Comparison of ENCODE assay signal across 8 mouse cellular contexts in genomic region chr19:5038709-5039156, GRCm38 (mm10). TPM values are rescaled to one million over a fixed set of nuclear protein-coding genes. Genes with fewer than 3 reads are reported as not detected.
A peak's percentile ranks its signal among the peaks of the same experiment; 100 is the strongest.
DNase-seq lines count a peak whose midpoint lies in the region; ATAC-seq and TF ChIP-seq lines count a peak whose summit lies in the region.

TSS of gene B4gat1 (plus strand) at chr19:5038826.
TSS of gene AC124502.3 (plus strand) at chr19:5038891.

- H3K4me1 ChIP-seq in embryonic fibroblast, embryonic 13.5 days (ENCODE audit: control insufficient read depth, insufficient read depth, low read length): peaks cover 6% of the 10 kb centered on the region; the same call in 1 of the 2 replicates
- H3K4me1 ChIP-seq in heart, embryonic 12.5 days (replicated peaks): peaks cover 25% of the 10 kb centered on the region
- peaks cover 23% of the 10 kb centered on the region for H3K4me1 ChIP-seq in kidney, postnatal 0 days (replicated peaks; ENCODE audit: insufficient read depth, low read length)
- peaks cover 45% of the 10 kb centered on the region for H3K4me1 ChIP-seq in liver, embryonic 13.5 days (replicated peaks)
- H3K4me1 ChIP-seq in stomach, embryonic 16.5 days (ENCODE audit: control insufficient read depth, insufficient read depth, low read length): peaks cover 28% of the 10 kb centered on the region

- no peaks in the 10 kb centered on the region for H3K9me3 ChIP-seq in heart, embryonic 12.5 days (replicated peaks)
- no peaks in the 10 kb centered on the region for H3K9me3 ChIP-seq in kidney, postnatal 0 days (replicated peaks; ENCODE audit: low read length)
- H3K9me3 ChIP-seq in liver, embryonic 13.5 days (replicated peaks): no peaks in the 10 kb centered on the region
- H3K9me3 ChIP-seq in stomach, embryonic 16.5 days (replicated peaks; ENCODE audit: control insufficient read depth, low read length): no peaks in the 10 kb centered on the region

- TF ChIP-seq CTCF in embryonic fibroblast, embryonic 13.5 days (IDR thresholded peaks at IDR 0.05; ENCODE audit: borderline replicate concordance, insufficient read depth, low read length): peak; percentile 58; the same call in 1 of the 2 replicates
- peak; percentile 59 for TF ChIP-seq CTCF in kidney, postnatal 0 days (IDR thresholded peaks at IDR 0.05; ENCODE audit: low read depth)

- DNase-seq in CD4-positive helper T cell, adult 2 months (ENCODE audit: low read depth, low spot score): peak; percentile 91
- DNase-seq in brain, adult 2 months (ENCODE audit: low read depth, low spot score): peak; percentile 97
- DNase-seq in kidney, postnatal 0 days (ENCODE audit: low spot score): peak; percentile 96
- DNase-seq in liver, embryonic 13.5 days: peak; percentile 75
- peak; percentile 66 to 80 for DNase-seq in natural killer cell, adult 2 months (ENCODE audit: low spot score in 2 of 2)

- under 1% methylated on average over 44 of the region's 44 CpGs for WGBS in heart, embryonic 12.5 days
- under 1% methylated on average over 39 of the region's 44 CpGs for WGBS in kidney, postnatal 0 days
- WGBS in liver, embryonic 13.5 days (ENCODE audit: insufficient replicate concordance): under 1% methylated on average over 40 of the region's 44 CpGs
- WGBS in stomach, embryonic 16.5 days: under 1% methylated on average over 44 of the region's 44 CpGs

- H3K9ac ChIP-seq in heart, embryonic 12.5 days: peak within 1 kb of the TSS; percentile 95
- peak within 1 kb of the TSS; percentile 90 for H3K9ac ChIP-seq in kidney, postnatal 0 days (ENCODE audit: low read depth, low read length)
- peak within 1 kb of the TSS; percentile 80 for H3K9ac ChIP-seq in liver, embryonic 13.5 days
- H3K9ac ChIP-seq in stomach, embryonic 16.5 days (ENCODE audit: low read length): peak within 1 kb of the TSS; percentile 95

- peak within 1 kb of the TSS; percentile 70 for H3K4me3 ChIP-seq in embryonic fibroblast, embryonic 13.5 days (ENCODE audit: insufficient read depth, low read length)
- peak within 1 kb of the TSS; percentile 80 for H3K4me3 ChIP-seq in heart, embryonic 12.5 days
- peak within 1 kb of the TSS; percentile 79 for H3K4me3 ChIP-seq in kidney, postnatal 0 days (replicated peaks; ENCODE audit: low read depth, low read length)
- peak within 1 kb of the TSS; percentile 75 for H3K4me3 ChIP-seq in liver, embryonic 13.5 days (replicated peaks)
- peak within 1 kb of the TSS; percentile 80 for H3K4me3 ChIP-seq in stomach, embryonic 16.5 days (replicated peaks; ENCODE audit: low read length)

- peak; percentile 85 for TF ChIP-seq POLR2A in embryonic fibroblast, embryonic 13.5 days (IDR thresholded peaks at IDR 0.05; ENCODE audit: low read depth, low read length)

- H3K4me2 ChIP-seq in heart, embryonic 12.5 days: peak within 1 kb of the TSS; percentile 100
- peak within 1 kb of the TSS; percentile 98 for H3K4me2 ChIP-seq in kidney, postnatal 0 days (ENCODE audit: low read length)
- peak within 1 kb of the TSS; percentile 95 for H3K4me2 ChIP-seq in liver, embryonic 13.5 days
- peak within 1 kb of the TSS; percentile 94 for H3K4me2 ChIP-seq in stomach, embryonic 16.5 days (ENCODE audit: low read depth, low read length)

- no peaks in the 10 kb centered on the region for H3K27me3 ChIP-seq in heart, embryonic 12.5 days (replicated peaks)
- no peaks in the 10 kb centered on the region for H3K27me3 ChIP-seq in kidney, postnatal 0 days (ENCODE audit: insufficient read depth, low read length)
- H3K27me3 ChIP-seq in liver, embryonic 13.5 days: no peaks in the 10 kb centered on the region
- no peaks in the 10 kb centered on the region for H3K27me3 ChIP-seq in stomach, embryonic 16.5 days (ENCODE audit: control insufficient read depth, insufficient read depth, low read length)

- H3K36me3 ChIP-seq in heart, embryonic 12.5 days: peaks cover 7% of the 10 kb centered on the region
- H3K36me3 ChIP-seq in kidney, postnatal 0 days (ENCODE audit: insufficient read depth, low read length): no peaks in the 10 kb centered on the region
- H3K36me3 ChIP-seq in liver, embryonic 13.5 days: peaks cover 6% of the 10 kb centered on the region; the same call in 1 of the 2 replicates
- no peaks in the 10 kb centered on the region for H3K36me3 ChIP-seq in stomach, embryonic 16.5 days (ENCODE audit: control insufficient read depth, insufficient read depth, low read length)

- peak; percentile 85 for ATAC-seq in heart, embryonic 12.5 days (ENCODE audit: insufficient number of reproducible peaks, low FRiP score)
- ATAC-seq in kidney, postnatal 0 days (replicated peaks; ENCODE audit: low FRiP score, low read depth): peak; percentile 87
- ATAC-seq in liver, embryonic 13.5 days (ENCODE audit: low read depth): peak; percentile 75
- peak; percentile 92 for ATAC-seq in stomach, embryonic 16.5 days (ENCODE audit: insufficient read depth, low FRiP score)

- no peak within 1 kb of the TSS for H3K27ac ChIP-seq in embryonic fibroblast, embryonic 13.5 days (ENCODE audit: insufficient read depth, low read length)
- H3K27ac ChIP-seq in heart, embryonic 12.5 days (ENCODE audit: poor library complexity, severe bottlenecking): peak within 1 kb of the TSS; percentile 60
- peak within 1 kb of the TSS; percentile 64 for H3K27ac ChIP-seq in kidney, postnatal 0 days
- H3K27ac ChIP-seq in liver, embryonic 13.5 days: peak within 1 kb of the TSS; percentile 62; the same call in 1 of the 2 replicates
- peak within 1 kb of the TSS; percentile 77 for H3K27ac ChIP-seq in stomach, embryonic 16.5 days (ENCODE audit: low read length)

RNA-seq across cellular contexts. Expression of gene B4gat1, which starts in this region (rescaled TPM):
- 31.4 and 33.5 TPM in 2 replicates for polyA plus RNA-seq in embryonic fibroblast, embryonic 13.5 days (2011; ENCODE audit: insufficient read length, low read depth, missing spikeins)
- 48.2 and 49.1 TPM in 2 replicates for polyA plus RNA-seq in heart, embryonic 12.5 days (2016; fragmentation: Nextera tagmentation; extraction: Ambion mirVana)
- 57.1 and 64.2 TPM in 2 replicates for polyA plus RNA-seq in kidney, postnatal 0 days (2015; fragmentation: Nextera tagmentation; extraction: Ambion mirVana)
- 9.3 and 10.9 TPM in 2 replicates for polyA plus RNA-seq in liver, embryonic 13.5 days (2015; fragmentation: Nextera tagmentation; extraction: Ambion mirVana)
- 41.8 and 44.1 TPM in 2 replicates for polyA plus RNA-seq in stomach, embryonic 16.5 days (2015; fragmentation: Nextera tagmentation; extraction: Ambion mirVana)

RNA-seq across cellular contexts. Expression of gene AC124502.3, which starts in this region (rescaled TPM):
- 0.60 and 1.5 TPM in 2 replicates for polyA plus RNA-seq in embryonic fibroblast, embryonic 13.5 days (2011; ENCODE audit: insufficient read length, low read depth, missing spikeins)
- 1.6 and 2.0 TPM in 2 replicates for polyA plus RNA-seq in heart, embryonic 12.5 days (2016; fragmentation: Nextera tagmentation; extraction: Ambion mirVana)
- 1.1 and 1.3 TPM in 2 replicates for polyA plus RNA-seq in kidney, postnatal 0 days (2015; fragmentation: Nextera tagmentation; extraction: Ambion mirVana)
- polyA plus RNA-seq in liver, embryonic 13.5 days (2015; fragmentation: Nextera tagmentation; extraction: Ambion mirVana): 0.70 TPM in 1 of 2 replicates, not detected in the other
- polyA plus RNA-seq in stomach, embryonic 16.5 days (2015; fragmentation: Nextera tagmentation; extraction: Ambion mirVana): 0.99 and 1.3 TPM in 2 replicates
